Mouse (Mus musculus): ENCODE measurements at regions not wholly inside any gene's neighbourhood (a gene's known extent, or its start where the extent isn't known, plus 50 kb on each side); places are given as distances from the start of the nearest gene placed in this dataset.
A peak's percentile ranks its signal among the peaks of the same experiment; 100 is the strongest.

DNA sequence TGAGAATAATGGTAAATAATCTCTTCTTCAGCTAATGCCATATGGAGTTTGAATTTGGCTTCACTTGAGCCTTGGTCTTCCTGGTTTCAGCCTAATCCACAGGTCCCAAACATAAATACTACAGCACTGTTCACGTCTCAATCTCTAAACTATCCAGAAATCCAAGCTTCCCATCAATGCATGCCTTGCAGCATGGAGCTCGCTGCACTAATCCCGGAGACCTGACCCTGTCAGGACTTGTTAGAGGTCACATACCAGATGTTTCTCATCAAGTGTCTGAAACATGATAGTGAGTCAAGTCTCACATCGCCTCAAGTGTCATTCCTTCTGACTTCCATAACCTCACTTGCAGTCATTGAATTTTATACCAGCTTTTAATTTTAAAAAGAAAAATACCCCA is 1082.9 kb upstream of the Cited2 start:
- no peak for ATAC-seq (ENCODE audit: low FRiP score, low TSS enrichment)
- no peaks in the 10 kb centered on the region for H3K9me3 ChIP-seq (ENCODE audit: control insufficient read depth, low read length)
- no peaks in the 10 kb centered on the region for H3K36me3 ChIP-seq (ENCODE audit: control insufficient read depth, insufficient read depth, low read length)
- whole genome bisulfite sequencing, result 23% methylated on average over 4 of the region's 4 CpGs
- no peak overlapping the region for H3K9ac ChIP-seq (ENCODE audit: low read depth, low read length)
- H3K27ac ChIP-seq (ENCODE audit: low read depth, low read length), result no peak overlapping the region
- no peaks in the 10 kb centered on the region for H3K27me3 ChIP-seq (ENCODE audit: control insufficient read depth, insufficient read depth, low read length)
- no peaks in the 10 kb centered on the region for H3K4me1 ChIP-seq (ENCODE audit: control insufficient read depth, insufficient read depth, low read length)
- H3K4me2 ChIP-seq (replicated peaks; ENCODE audit: low read depth, low read length), result no peak overlapping the region
- H3K4me3 ChIP-seq (ENCODE audit: low read length), result no peak overlapping the region

DNA sequence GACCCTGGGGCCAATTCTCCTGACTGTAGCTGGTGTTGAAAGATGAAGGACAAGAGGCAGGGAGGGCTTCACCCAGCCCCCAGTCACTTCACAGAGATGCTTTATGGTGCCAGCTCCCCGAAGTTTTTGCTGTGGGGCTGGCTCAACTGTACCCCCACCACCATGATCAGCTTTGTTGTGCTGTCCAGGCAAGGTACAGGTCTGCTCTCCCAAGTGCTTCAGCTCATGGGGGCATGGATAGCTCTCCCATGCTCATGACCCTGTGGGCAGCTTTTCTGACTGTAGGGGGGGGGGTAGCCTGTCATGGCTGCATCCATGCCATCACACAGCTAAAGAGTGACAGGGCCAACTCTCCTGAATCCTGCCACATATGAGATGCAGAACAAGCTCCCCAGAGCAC is 1072.9 kb upstream of the Cited2 start:
- Histone ChIP-seq H3K27me3 (ENCODE audit: control insufficient read depth, insufficient read depth, low read length) (no peaks in the 10 kb centered on the region), H3K4me2 (replicated peaks; ENCODE audit: low read depth, low read length) (no peak overlapping the region), H3K4me3 (ENCODE audit: low read length) (no peak overlapping the region), H3K4me1 (ENCODE audit: control insufficient read depth, insufficient read depth, low read length) (no peaks in the 10 kb centered on the region), H3K9me3 (ENCODE audit: control insufficient read depth, low read length) (no peaks in the 10 kb centered on the region), H3K36me3 (ENCODE audit: control insufficient read depth, insufficient read depth, low read length) (no peaks in the 10 kb centered on the region), H3K27ac (ENCODE audit: low read depth, low read length) (no peak overlapping the region), H3K9ac (ENCODE audit: low read depth, low read length) (no peak overlapping the region)
- no peak for ATAC-seq (ENCODE audit: low FRiP score, low TSS enrichment)
- WGBS, result 69% methylated on average over 1 of the region's 1 CpGs

DNA sequence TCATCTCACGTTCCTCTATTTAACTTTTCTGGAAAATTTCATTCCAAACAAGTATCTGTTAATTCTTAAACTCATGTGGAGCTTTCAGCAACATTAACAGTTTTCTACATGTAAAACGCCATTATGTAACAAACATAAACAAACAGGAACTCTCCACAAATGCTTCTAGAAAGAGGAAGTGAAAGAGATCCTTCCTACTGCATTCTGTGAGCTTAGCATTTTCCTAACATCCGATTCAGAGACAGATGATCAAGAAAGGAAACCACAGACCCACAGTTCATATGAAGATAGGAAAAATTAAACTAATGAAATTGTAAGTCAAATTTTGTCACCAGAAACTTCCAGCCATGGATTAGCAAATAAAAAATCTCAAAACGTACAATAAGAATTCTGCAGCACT is 1070.6 kb upstream of the Cited2 start:
- Histone ChIP-seq H3K36me3 (ENCODE audit: control insufficient read depth, insufficient read depth, low read length) (no peaks in the 10 kb centered on the region), H3K9me3 (ENCODE audit: control insufficient read depth, low read length) (no peaks in the 10 kb centered on the region), H3K27ac (ENCODE audit: low read depth, low read length) (no peak overlapping the region), H3K9ac (ENCODE audit: low read depth, low read length) (no peak overlapping the region), H3K4me3 (ENCODE audit: low read length) (no peak overlapping the region), H3K4me1 (ENCODE audit: control insufficient read depth, insufficient read depth, low read length) (no peaks in the 10 kb centered on the region), H3K27me3 (ENCODE audit: control insufficient read depth, insufficient read depth, low read length) (no peaks in the 10 kb centered on the region), H3K4me2 (replicated peaks; ENCODE audit: low read depth, low read length) (no peak overlapping the region)
- 92% methylated on average over 4 of the region's 4 CpGs for WGBS
- ATAC-seq (ENCODE audit: low FRiP score, low TSS enrichment), result no peak

DNA sequence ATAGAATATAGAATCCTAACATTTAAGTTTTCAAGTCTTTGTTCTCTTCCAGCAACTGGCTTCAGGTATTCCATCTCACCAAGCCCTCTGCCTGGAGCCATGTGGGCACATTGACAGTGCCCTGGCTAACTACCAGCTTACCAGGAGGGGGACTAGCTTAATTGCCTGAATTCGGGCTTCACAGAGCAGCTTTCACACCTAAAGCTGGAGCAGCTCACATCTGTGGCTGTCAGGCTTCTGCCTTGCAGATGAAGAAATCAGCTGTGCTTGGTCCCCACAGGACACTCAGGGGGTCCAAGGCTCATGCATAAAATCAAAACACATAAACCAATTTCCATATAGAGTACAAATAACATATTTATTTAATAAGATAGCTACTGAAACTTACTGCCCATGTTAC is 1058.5 kb upstream of the Cited2 start:
- no peak for ATAC-seq (ENCODE audit: low FRiP score, low TSS enrichment)

GRCm38 (mm10) chr10:16670286-16670685 is 1052.7 kb upstream of the Cited2 start:
- Histone ChIP-seq H3K27ac (ENCODE audit: low read depth, low read length) (no peak overlapping the region), H3K9me3 (ENCODE audit: control insufficient read depth, low read length) (no peaks in the 10 kb centered on the region), H3K4me3 (ENCODE audit: low read length) (no peak overlapping the region), H3K9ac (ENCODE audit: low read depth, low read length) (no peak overlapping the region), H3K4me1 (ENCODE audit: control insufficient read depth, insufficient read depth, low read length) (no peaks in the 10 kb centered on the region), H3K27me3 (ENCODE audit: control insufficient read depth, insufficient read depth, low read length) (no peaks in the 10 kb centered on the region), H3K36me3 (ENCODE audit: control insufficient read depth, insufficient read depth, low read length) (no peaks in the 10 kb centered on the region), H3K4me2 (replicated peaks; ENCODE audit: low read depth, low read length) (no peak overlapping the region)
- no peak for ATAC-seq (ENCODE audit: low FRiP score, low TSS enrichment)
- 78% methylated on average over 2 of the region's 2 CpGs for WGBS

More for the DNA sequence above, 1058.5 kb upstream of the Cited2 start:
- WGBS, result 21% methylated on average over 1 of the region's 1 CpGs
- Histone ChIP-seq H3K9me3 (ENCODE audit: control insufficient read depth, low read length) (no peaks in the 10 kb centered on the region), H3K27me3 (ENCODE audit: control insufficient read depth, insufficient read depth, low read length) (no peaks in the 10 kb centered on the region), H3K4me2 (replicated peaks; ENCODE audit: low read depth, low read length) (no peak overlapping the region), H3K27ac (ENCODE audit: low read depth, low read length) (no peak overlapping the region), H3K9ac (ENCODE audit: low read depth, low read length) (no peak overlapping the region), H3K4me1 (ENCODE audit: control insufficient read depth, insufficient read depth, low read length) (no peaks in the 10 kb centered on the region), H3K36me3 (ENCODE audit: control insufficient read depth, insufficient read depth, low read length) (no peaks in the 10 kb centered on the region), H3K4me3 (ENCODE audit: low read length) (no peak overlapping the region)

DNA sequence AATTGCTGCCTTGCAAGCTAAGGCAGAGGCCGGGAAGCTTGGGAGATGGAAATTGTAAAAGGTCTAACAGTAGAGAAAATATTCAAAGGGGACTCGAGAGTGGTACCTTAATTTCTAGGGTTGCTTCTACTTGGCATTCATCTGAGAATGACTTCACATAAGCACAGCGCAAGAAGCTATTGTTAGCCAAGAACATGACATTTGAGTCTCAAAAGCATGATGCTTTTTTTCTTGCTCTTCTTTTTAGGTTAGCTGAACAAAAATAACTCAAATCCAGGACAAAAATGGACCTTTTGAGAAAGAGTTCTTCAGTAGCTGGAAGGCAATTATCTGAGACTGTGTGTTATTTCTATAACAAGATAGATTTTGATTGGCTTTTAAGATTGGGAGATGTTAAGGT is 1042.0 kb upstream of the Cited2 start:
- Histone ChIP-seq H3K9ac (ENCODE audit: low read depth, low read length) (no peak overlapping the region), H3K4me1 (ENCODE audit: control insufficient read depth, insufficient read depth, low read length) (no peaks in the 10 kb centered on the region), H3K36me3 (ENCODE audit: control insufficient read depth, insufficient read depth, low read length) (no peaks in the 10 kb centered on the region), H3K27ac (ENCODE audit: low read depth, low read length) (no peak overlapping the region), H3K27me3 (ENCODE audit: control insufficient read depth, insufficient read depth, low read length) (no peaks in the 10 kb centered on the region), H3K4me2 (replicated peaks; ENCODE audit: low read depth, low read length) (no peak overlapping the region), H3K9me3 (ENCODE audit: control insufficient read depth, low read length) (no peaks in the 10 kb centered on the region), H3K4me3 (ENCODE audit: low read length) (no peak overlapping the region)
- ATAC-seq (ENCODE audit: low FRiP score, low TSS enrichment), result no peak
- WGBS, result 81% methylated on average over 3 of the region's 3 CpGs

GRCm38 (mm10) chr10:16685352-16685751 is 1037.7 kb upstream of the Cited2 start:
- H3K36me3 ChIP-seq (ENCODE audit: control insufficient read depth, insufficient read depth, low read length), result no peaks in the 10 kb centered on the region
- H3K27me3 ChIP-seq (ENCODE audit: control insufficient read depth, insufficient read depth, low read length), result no peaks in the 10 kb centered on the region
- H3K27ac ChIP-seq (ENCODE audit: low read depth, low read length), result no peak overlapping the region
- H3K4me2 ChIP-seq (replicated peaks; ENCODE audit: low read depth, low read length), result no peak overlapping the region
- no peak for ATAC-seq (ENCODE audit: low FRiP score, low TSS enrichment)
- H3K9me3 ChIP-seq (ENCODE audit: control insufficient read depth, low read length), result no peaks in the 10 kb centered on the region
- H3K9ac ChIP-seq (ENCODE audit: low read depth, low read length), result no peak overlapping the region
- H3K4me1 ChIP-seq (ENCODE audit: control insufficient read depth, insufficient read depth, low read length), result no peaks in the 10 kb centered on the region
- H3K4me3 ChIP-seq (ENCODE audit: low read length), result no peak overlapping the region
- 60% methylated on average over 1 of the region's 1 CpGs for WGBS

DNA sequence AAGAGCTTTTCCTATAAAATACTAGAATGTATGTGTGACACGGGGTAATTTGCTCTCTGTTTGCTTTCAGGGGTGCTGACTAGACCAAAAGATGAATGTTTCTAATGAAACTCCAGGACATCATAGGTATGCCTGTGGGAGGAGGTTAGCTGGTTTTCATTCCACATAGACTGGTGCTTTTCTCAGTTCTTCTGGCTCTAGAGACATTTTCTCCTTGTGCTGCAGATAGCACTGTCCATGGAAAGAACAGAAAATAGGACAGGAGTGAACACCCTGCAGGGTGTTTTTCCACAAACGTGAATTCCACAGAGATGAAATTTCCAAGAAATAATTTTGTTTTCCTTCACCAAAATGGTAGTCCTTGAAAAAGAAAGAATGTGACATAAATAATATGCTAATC is 1016.0 kb upstream of the Cited2 start:
- Histone ChIP-seq H3K9ac (ENCODE audit: low read depth, low read length) (no peak overlapping the region), H3K4me1 (ENCODE audit: control insufficient read depth, insufficient read depth, low read length) (no peaks in the 10 kb centered on the region), H3K36me3 (ENCODE audit: control insufficient read depth, insufficient read depth, low read length) (no peaks in the 10 kb centered on the region), H3K4me3 (ENCODE audit: low read length) (no peak overlapping the region), H3K27ac (ENCODE audit: low read depth, low read length) (no peak overlapping the region), H3K9me3 (ENCODE audit: control insufficient read depth, low read length) (no peaks in the 10 kb centered on the region), H3K27me3 (ENCODE audit: control insufficient read depth, insufficient read depth, low read length) (no peaks in the 10 kb centered on the region), H3K4me2 (replicated peaks; ENCODE audit: low read depth, low read length) (no peak overlapping the region)
- WGBS, result 74% methylated on average over 2 of the region's 2 CpGs
- no peak for ATAC-seq (ENCODE audit: low FRiP score, low TSS enrichment)

GRCm38 (mm10) chr10:16713143-16713542 is 1009.9 kb upstream of the Cited2 start:
- H3K4me2 ChIP-seq (replicated peaks; ENCODE audit: low read depth, low read length), result no peak overlapping the region
- no peaks in the 10 kb centered on the region for H3K36me3 ChIP-seq (ENCODE audit: control insufficient read depth, insufficient read depth, low read length)
- whole genome bisulfite sequencing, result 37% methylated on average over 3 of the region's 3 CpGs
- H3K9me3 ChIP-seq (ENCODE audit: control insufficient read depth, low read length), result no peaks in the 10 kb centered on the region
- ATAC-seq (ENCODE audit: low FRiP score, low TSS enrichment), result peak; percentile 76; the same call in 1 of the 2 replicates
- H3K9ac ChIP-seq (ENCODE audit: low read depth, low read length), result no peak overlapping the region
- H3K27ac ChIP-seq (ENCODE audit: low read depth, low read length), result no peak overlapping the region
- H3K4me3 ChIP-seq (ENCODE audit: low read length), result no peak overlapping the region
- H3K27me3 ChIP-seq (ENCODE audit: control insufficient read depth, insufficient read depth, low read length), result no peaks in the 10 kb centered on the region
- H3K4me1 ChIP-seq (ENCODE audit: control insufficient read depth, insufficient read depth, low read length), result no peaks in the 10 kb centered on the region

DNA sequence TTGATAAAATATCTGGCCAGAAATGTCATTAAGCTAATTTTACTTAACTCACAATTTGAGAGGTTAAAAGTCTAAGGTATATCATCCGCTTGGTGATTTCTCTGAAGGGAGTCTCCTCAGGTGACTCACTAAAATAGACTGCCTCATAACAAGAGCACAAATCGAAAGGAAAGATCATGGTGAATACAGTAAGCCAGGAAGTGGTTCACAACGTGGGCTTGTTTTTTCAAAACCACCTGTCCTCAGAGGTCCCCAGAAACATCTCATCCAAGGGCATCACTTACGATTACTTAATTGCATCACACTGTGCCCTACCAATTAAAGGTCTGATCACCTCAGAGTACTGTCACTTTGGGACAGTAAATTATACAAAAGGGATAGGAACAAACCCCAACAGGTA is 1009.0 kb upstream of the Cited2 start:
- Histone ChIP-seq H3K4me2 (replicated peaks; ENCODE audit: low read depth, low read length) (no peak overlapping the region), H3K9me3 (ENCODE audit: control insufficient read depth, low read length) (no peaks in the 10 kb centered on the region), H3K9ac (ENCODE audit: low read depth, low read length) (no peak overlapping the region), H3K27me3 (ENCODE audit: control insufficient read depth, insufficient read depth, low read length) (no peaks in the 10 kb centered on the region), H3K4me1 (ENCODE audit: control insufficient read depth, insufficient read depth, low read length) (no peaks in the 10 kb centered on the region), H3K4me3 (ENCODE audit: low read length) (no peak overlapping the region), H3K36me3 (ENCODE audit: control insufficient read depth, insufficient read depth, low read length) (no peaks in the 10 kb centered on the region), H3K27ac (ENCODE audit: low read depth, low read length) (no peak overlapping the region)
- no peak for ATAC-seq (ENCODE audit: low FRiP score, low TSS enrichment)
- WGBS, result 72% methylated on average over 4 of the region's 4 CpGs
